Mouse (Mus musculus) stomach, postnatal 0 days (tissue): ENCODE measurements around the gene Ncam1.

ENCODE experiments used
- CTCF ChIP-seq: IDR thresholded peaks from 2 replicates; pipeline ENCODE4 v1.5.1; 2016; ENCODE audit warnings: antibody characterized with exemption, low read depth, mild to moderate bottlenecking, moderate library complexity
- EP300 ChIP-seq: optimal IDR thresholded peaks from 2 replicates; pipeline ENCODE3; 2016; ENCODE audit warnings: antibody characterized with exemption

DNA sequence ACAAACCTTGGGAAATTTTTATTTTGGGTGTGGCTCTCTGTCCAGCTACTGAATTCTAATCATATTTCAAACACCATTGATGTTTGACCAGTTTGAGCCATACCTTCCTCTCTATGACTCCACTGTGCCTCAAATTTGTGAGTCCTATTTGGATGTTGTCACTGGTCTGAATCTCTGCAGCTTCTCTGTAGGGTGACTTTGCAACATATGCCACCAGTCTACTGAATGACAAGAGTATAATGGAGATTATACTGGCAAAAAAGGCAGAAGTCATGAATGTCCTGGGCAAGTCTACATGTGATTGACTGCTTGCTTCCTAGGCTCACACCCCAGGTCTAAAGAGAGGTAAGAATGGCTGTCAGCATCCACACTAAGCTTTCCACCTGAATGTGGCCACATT lies 186.3 kb downstream of the Ncam1 start:
- no peak for TF ChIP-seq CTCF
- no peak for TF ChIP-seq EP300
